Mouse (Mus musculus): ENCODE results near the gene Zfp651.

GRCm38 (mm10) chr9:121797722-121798121, 38.6 kb downstream of the Zfp651 start:
- TF ChIP-seq CTCF (IDR thresholded peaks at IDR 0.05; ENCODE audit: low read depth) (no peak), EP300 (optimal IDR thresholded peaks at IDR 0.05) (no peak)
